Mouse (Mus musculus) adrenal gland, postnatal 25 days (tissue): Measurements from ENCODE around the gene Six3. TPM values are rescaled to one million over a fixed set of nuclear protein-coding genes. Genes with fewer than 3 reads are reported as not detected.

Source experiments
- DNase-seq: peaks from one replicate; pipeline ENCODE4 v3.0.0; 2021; ENCODE audit warnings: mixed read lengths
- long read RNA-seq: library from polyadenylated mRNA; stranded (forward); transcript quantifications from one replicate; pipeline ENCODE4 v2.0.0, GENCODE M21; 2021
- total RNA-seq: library from RNA; stranded (reverse); gene quantifications from 2 replicates; pipeline ENCODE4 v1.2.3, GENCODE M21; 2021

The Six3 gene
- total RNA-seq, result not detected in 2 replicates
- long read RNA-seq, result 0 reads

- DNase-seq, result no peak
Measured at GRCm38 (mm10) chr17:85613266-85613860, at the start of gene Six3. Gene Six3, plus strand, starts transcription at chr17:85613608.

GRCm38 (mm10) chr17:85564107-85564506 is 49.3 kb upstream of the Six3 start:
- DNase-seq, result no peak

GRCm38 (mm10) chr17:85574023-85574422 is 39.4 kb upstream of the Six3 start:
- DNase-seq, result no peak

GRCm38 (mm10) chr17:85578290-85578689 is 35.1 kb upstream of the Six3 start:
- no peak for DNase-seq

GRCm38 (mm10) chr17:85579350-85579749 is 34.1 kb upstream of the Six3 start:
- no peak for DNase-seq

GRCm38 (mm10) chr17:85580221-85580620 is 33.2 kb upstream of the Six3 start:
- no peak for DNase-seq

- DNase-seq, result no peak
Measured at GRCm38 (mm10) chr17:85584170-85584569, 29.2 kb upstream of the Six3 start.

- DNase-seq, result no peak
Measured at GRCm38 (mm10) chr17:85584573-85584972, 28.8 kb upstream of the Six3 start.

- DNase-seq, result no peak
Measured at GRCm38 (mm10) chr17:85585779-85586178, 27.6 kb upstream of the Six3 start.

GRCm38 (mm10) chr17:85591976-85592375 is 21.4 kb upstream of the Six3 start:
- DNase-seq, result no peak

GRCm38 (mm10) chr17:85595853-85596252 is 17.6 kb upstream of the Six3 start:
- DNase-seq, result no peak

- no peak for DNase-seq
Measured at GRCm38 (mm10) chr17:85596341-85596890, 17.0 kb upstream of the Six3 start.

GRCm38 (mm10) chr17:85599520-85599919 is 13.9 kb upstream of the Six3 start:
- no peak for DNase-seq

- DNase-seq, result no peak
Measured at GRCm38 (mm10) chr17:85606463-85606862, 6.9 kb upstream of the Six3 start.

- no peak for DNase-seq
Measured at GRCm38 (mm10) chr17:85607556-85608365, 5.6 kb upstream of the Six3 start.

- DNase-seq, result no peak
Measured at GRCm38 (mm10) chr17:85608366-85609093, 4.9 kb upstream of the Six3 start.

GRCm38 (mm10) chr17:85609094-85609425 is 4.3 kb upstream of the Six3 start:
- no peak for DNase-seq

GRCm38 (mm10) chr17:85609621-85610392 is 3.6 kb upstream of the Six3 start:
- DNase-seq, result no peak

- no peak for DNase-seq
Measured at GRCm38 (mm10) chr17:85610393-85611115, 2.9 kb upstream of the Six3 start.

GRCm38 (mm10) chr17:85611521-85612515 is 1.6 kb upstream of the Six3 start:
- no peak for DNase-seq
